Mouse (Mus musculus): Measurements from ENCODE around the gene Srr.

GRCm38 (mm10) chr11:74894619-74895018 lies 31.1 kb downstream of the Srr start:
- TF ChIP-seq FLI1 (IDR thresholded peaks at IDR 0.05; ENCODE audit: low read length) (no peak), GATA1 (IDR thresholded peaks at IDR 0.05; ENCODE audit: borderline replicate concordance, low read length) (no peak)
